Mouse (Mus musculus): ENCODE measurements at regions not wholly inside any gene's neighbourhood (a gene's known extent, or its start where the extent isn't known, plus 50 kb on each side); places are given as distances from the start of the nearest gene placed in this dataset.
"Not testable (repeated sequence)": the region's sequence is repeated elsewhere in the genome, so short reads cannot be mapped to it uniquely, and the experiment has no call there.

- not testable (repeated sequence) for TF ChIP-seq POLR2A (IDR thresholded peaks at IDR 0.05; ENCODE audit: borderline replicate concordance, extremely low read depth, insufficient read depth, insufficient read length, poor library complexity, severe bottlenecking); CTCF (IDR thresholded peaks at IDR 0.05; ENCODE audit: borderline replicate concordance, extremely low read depth, insufficient read depth, insufficient read length)
Measured at GRCm38 (mm10) chr12:9762291-9762811, 192.4 kb downstream of the Osr1 start.
